In genomic region chr3:137955560-137956081, GRCm38 (mm10) we compare ENCODE assay signal across 8 mouse cellular contexts. TPM values are rescaled to one million over a fixed set of nuclear protein-coding genes. Genes with fewer than 3 reads are reported as not detected.
A peak's percentile ranks its signal among the peaks of the same experiment; 100 is the strongest.
DNase-seq lines count a peak whose midpoint lies in the region; ATAC-seq and TF ChIP-seq lines count a peak whose summit lies in the region.

No protein-coding gene starts in this region.

- no peak overlapping the region for H3K27ac ChIP-seq in gastrocnemius, adult 2 months
- peak overlapping the region; percentile 35; the same call in 1 of the 2 replicates for H3K27ac ChIP-seq in forebrain, embryonic 10.5 days
- H3K27ac ChIP-seq in limb, embryonic 13.5 days, result no peak overlapping the region
- H3K27ac ChIP-seq in stomach, embryonic 16.5 days (ENCODE audit: low read length), result no peak overlapping the region

- WGBS in forebrain, embryonic 10.5 days, result 25% methylated on average over 16 of the region's 16 CpGs
- 10% methylated on average over 16 of the region's 16 CpGs for WGBS in limb, embryonic 13.5 days
- WGBS in stomach, embryonic 16.5 days, result 10% methylated on average over 16 of the region's 16 CpGs

- peaks cover 35% of the 10 kb centered on the region for H3K4me1 ChIP-seq in forebrain, embryonic 10.5 days
- H3K4me1 ChIP-seq in limb, embryonic 13.5 days, result peaks cover 22% of the 10 kb centered on the region
- peaks cover 26% of the 10 kb centered on the region for H3K4me1 ChIP-seq in stomach, embryonic 16.5 days (ENCODE audit: control insufficient read depth, insufficient read depth, low read length)

- H3K36me3 ChIP-seq in forebrain, embryonic 10.5 days (replicated peaks), result no peaks in the 10 kb centered on the region
- no peaks in the 10 kb centered on the region for H3K36me3 ChIP-seq in limb, embryonic 13.5 days
- H3K36me3 ChIP-seq in stomach, embryonic 16.5 days (ENCODE audit: control insufficient read depth, insufficient read depth, low read length), result no peaks in the 10 kb centered on the region

- H3K9ac ChIP-seq in limb, embryonic 13.5 days, result no peak overlapping the region
- peak overlapping the region; percentile 15; the same call in 1 of the 2 replicates for H3K9ac ChIP-seq in stomach, embryonic 16.5 days (ENCODE audit: low read length)

- H3K4me3 ChIP-seq in gastrocnemius, adult 2 months, result peak overlapping the region; percentile 19; the same call in 1 of the 2 replicates
- peak overlapping the region; percentile 11 for H3K4me3 ChIP-seq in forebrain, embryonic 10.5 days
- H3K4me3 ChIP-seq in limb, embryonic 13.5 days, result peak overlapping the region; percentile 22
- H3K4me3 ChIP-seq in stomach, embryonic 16.5 days (replicated peaks; ENCODE audit: low read length), result peak overlapping the region; percentile 15

- no peaks in the 10 kb centered on the region for H3K9me3 ChIP-seq in forebrain, embryonic 10.5 days
- H3K9me3 ChIP-seq in limb, embryonic 13.5 days, result no peaks in the 10 kb centered on the region
- H3K9me3 ChIP-seq in stomach, embryonic 16.5 days (replicated peaks; ENCODE audit: control insufficient read depth, low read length), result no peaks in the 10 kb centered on the region

- DNase-seq in gastrocnemius, adult 2 months, result no peak
- DNase-seq in gastrocnemius, postnatal 14 days, result no peak
- peak; percentile 26 to 32 for DNase-seq in B cell, adult 2 months
- DNase-seq in forebrain, embryonic 10.5 days (ENCODE audit: extremely low spot score, low spot score), result peak; percentile 23
- no peak for DNase-seq in left cerebral cortex, postnatal 4 days
- DNase-seq in urinary bladder, postnatal 10 days (ENCODE audit: low spot score), result no peak

- intact Hi-C loops in gastrocnemius, adult 2 months (cut with DNase I), result no loop called here
- intact Hi-C loops in gastrocnemius, postnatal 14 days (cut with DNase I; ENCODE audit: low total_unique reads), result no loop called here
- intact Hi-C loops in left cerebral cortex, postnatal 4 days (cut with DNase I), result no loop called here

- no peak for TF ChIP-seq CTCF in gastrocnemius, adult 2 months (IDR thresholded peaks at IDR 0.05)

- H3K4me2 ChIP-seq in limb, embryonic 13.5 days (replicated peaks), result peak overlapping the region; percentile 57
- H3K4me2 ChIP-seq in stomach, embryonic 16.5 days (ENCODE audit: low read depth, low read length), result peak overlapping the region; percentile 56

- no peaks in the 10 kb centered on the region for H3K27me3 ChIP-seq in forebrain, embryonic 10.5 days (ENCODE audit: poor library complexity, severe bottlenecking)
- no peaks in the 10 kb centered on the region for H3K27me3 ChIP-seq in limb, embryonic 13.5 days
- no peaks in the 10 kb centered on the region for H3K27me3 ChIP-seq in stomach, embryonic 16.5 days (ENCODE audit: control insufficient read depth, insufficient read depth, low read length)

- 0 out of 2 replicates have a peak, but pooled peaks have one; percentile 22 for ATAC-seq in limb, embryonic 13.5 days (ENCODE audit: low FRiP score, low read depth)
- ATAC-seq in stomach, embryonic 16.5 days (ENCODE audit: insufficient read depth, low FRiP score), result peak; percentile 61; the same call in 1 of the 2 replicates

RNA-seq across cellular contexts. Expression of gene Dapp1, which starts 25.7 kb away (rescaled TPM):
- total RNA-seq in gastrocnemius, adult 2 months (2021), result 1 to 10 TPM in 1 of 2 experiments, under 1 TPM in 1; 0.84 to 2.0 TPM
- total RNA-seq in gastrocnemius, postnatal 14 days (2021), result 1 to 10 TPM in 1 of 2 experiments, under 1 TPM in 1; 0.84 to 1.1 TPM
- polyA plus RNA-seq in forebrain, embryonic 10.5 days (2016; fragmentation: Nextera tagmentation; extraction: Ambion mirVana), result 2.2 and 3.5 TPM in 2 replicates
- 3.4 TPM in 2 replicates for polyA plus RNA-seq in limb, embryonic 13.5 days (2015; fragmentation: Nextera tagmentation; extraction: Ambion mirVana)
- polyA plus RNA-seq in stomach, embryonic 16.5 days (2015; fragmentation: Nextera tagmentation; extraction: Ambion mirVana), result 17.3 and 18.0 TPM in 2 replicates
- total RNA-seq in left cerebral cortex, postnatal 4 days (2021), result 1 to 10 TPM; 4.7 to 4.8 TPM

RNA-seq across cellular contexts. Expression of gene Lamtor3, which starts 37.3 kb away (rescaled TPM):
- 10 to 100 TPM; 45.9 to 53.1 TPM for total RNA-seq in gastrocnemius, adult 2 months (2021)
- total RNA-seq in gastrocnemius, postnatal 14 days (2021), result 10 to 100 TPM; 47.3 to 51.2 TPM
- 90.1 and 92.3 TPM in 2 replicates for polyA plus RNA-seq in forebrain, embryonic 10.5 days (2016; fragmentation: Nextera tagmentation; extraction: Ambion mirVana)
- 108 and 114 TPM in 2 replicates for polyA plus RNA-seq in limb, embryonic 13.5 days (2015; fragmentation: Nextera tagmentation; extraction: Ambion mirVana)
- 113 and 118 TPM in 2 replicates for polyA plus RNA-seq in stomach, embryonic 16.5 days (2015; fragmentation: Nextera tagmentation; extraction: Ambion mirVana)
- total RNA-seq in left cerebral cortex, postnatal 4 days (2021), result 10 to 100 TPM; 69.0 to 73.3 TPM

Comparison
In these comparisons a context has a peak if more than half of its experiments do, and no peak if none do; other contexts are left out.
1. DNase-seq: peak in B cell, adult 2 months (2 of 2) and forebrain, embryonic 10.5 days (single experiment); none in gastrocnemius, adult 2 months (single experiment), gastrocnemius, postnatal 14 days (single experiment), left cerebral cortex, postnatal 4 days (single experiment) and urinary bladder, postnatal 10 days (single experiment).
2. Peak in every context shown above with its lines, with median percentiles within 50 percentile points of each other: H3K4me3 ChIP-seq.